Mouse (Mus musculus) myocyte (in vitro differentiated cells): ENCODE results near the gene Hnrnpa3. TPM values are rescaled to one million over a fixed set of nuclear protein-coding genes. Genes with fewer than 3 reads are reported as not detected.
"Not testable (repeated sequence)": the region's sequence is repeated elsewhere in the genome, so short reads cannot be mapped to it uniquely, and the experiment has no call there.

Experiments
- H3K27me3 ChIP-seq: one replicate; pipeline ENCODE4 v1.6.1; 2011; ENCODE audit not compliant: control insufficient read depth, insufficient read depth, insufficient read length
- H3K36me3 ChIP-seq: one replicate; pipeline ENCODE4 v1.6.1; 2011; ENCODE audit not compliant: control insufficient read depth, insufficient read depth
- H3K4me2 ChIP-seq: one replicate; pipeline ENCODE4 v1.6.1; 2011; ENCODE audit warnings: low read depth, control low read depth
- H3K4me3 ChIP-seq: one replicate; pipeline ENCODE4 v1.5.1; 2011; ENCODE audit warnings: mild to moderate bottlenecking, control low read depth, moderate library complexity
- H3K79me2 ChIP-seq: one replicate; pipeline ENCODE4 v1.6.1; 2011; ENCODE audit not compliant: control insufficient read depth, insufficient read depth
- H3ac ChIP-seq: one replicate; pipeline ENCODE4 v1.6.1; 2011; ENCODE audit not compliant: control insufficient read depth, insufficient read length
- CEBPB ChIP-seq: IDR thresholded peaks from 2 replicates; pipeline ENCODE4 v1.6.1; 2011; ENCODE audit warnings: mild to moderate bottlenecking, moderate library complexity; ENCODE audit not compliant: poor library complexity, insufficient read depth, severe bottlenecking
- E2F4 ChIP-seq: IDR thresholded peaks from one replicate; pipeline ENCODE4 v1.6.1; 2011; ENCODE audit warnings: mild to moderate bottlenecking, control low read depth, moderate library complexity; ENCODE audit not compliant: insufficient read depth
- MAX ChIP-seq: IDR thresholded peaks from one replicate; pipeline ENCODE4 v1.6.1; 2011; ENCODE audit warnings: low read depth, mild to moderate bottlenecking, control low read depth
- MYOD1 ChIP-seq, 3 experiments: IDR thresholded peaks; one replicate each; pipeline ENCODE4 v1.6.1; 2011; ENCODE audit warnings: control low read depth in 2 of 3, low read depth in 2 of 3, mild to moderate bottlenecking in 2 of 3, moderate library complexity in 1 of 3; ENCODE audit not compliant: insufficient read length in 2 of 3, control insufficient read depth in 1 of 3
- MYOG ChIP-seq, 3 experiments: IDR thresholded peaks; one replicate each; pipeline ENCODE4 v1.6.1; 2011; ENCODE audit warnings: control low read depth in 2 of 3, low read depth in 2 of 3, mild to moderate bottlenecking in 2 of 3; ENCODE audit not compliant: insufficient read length in 2 of 3, control insufficient read depth in 1 of 3, insufficient read depth in 1 of 3
- POLR2A ChIP-seq: IDR thresholded peaks from one replicate; pipeline ENCODE4 v1.6.1; 2011; ENCODE audit warnings: low read depth, mild to moderate bottlenecking, control low read depth, moderate library complexity; ENCODE audit not compliant: insufficient read length
- POLR2AphosphoS2 ChIP-seq: IDR thresholded peaks from one replicate; pipeline ENCODE4 v1.6.1; 2011; ENCODE audit warnings: low read depth, control low read depth; ENCODE audit not compliant: insufficient read length
- REST ChIP-seq: IDR thresholded peaks from one replicate; pipeline ENCODE4 v1.6.1; 2011; ENCODE audit warnings: mild to moderate bottlenecking, control low read depth, moderate library complexity; ENCODE audit not compliant: insufficient read depth, insufficient read length
- SRF ChIP-seq: IDR thresholded peaks from one replicate; pipeline ENCODE4 v1.6.1; 2011; ENCODE audit warnings: low read depth; ENCODE audit not compliant: control insufficient read depth, insufficient read length
- TCF12 ChIP-seq: IDR thresholded peaks from one replicate; pipeline ENCODE4 v1.6.1; 2011; ENCODE audit warnings: mild to moderate bottlenecking, control low read depth; ENCODE audit not compliant: poor library complexity, insufficient read depth, severe bottlenecking
- TCF3 ChIP-seq: IDR thresholded peaks from one replicate; pipeline ENCODE4 v1.6.1; 2011; ENCODE audit warnings: low read depth, control low read depth; ENCODE audit not compliant: insufficient read length
- USF1 ChIP-seq: IDR thresholded peaks from one replicate; pipeline ENCODE4 v1.6.1; 2011; ENCODE audit warnings: low read depth, mild to moderate bottlenecking, control low read depth, moderate library complexity
- polyA plus RNA-seq: library from polyadenylated mRNA; unstranded; fragments of >200 nt; fragmentation: generic; extraction: Trizol; gene quantifications from one replicate; pipeline ENCODE4 v1.2.1, GENCODE M21; 2012; ENCODE audit warnings: missing spikeins

Hnrnpa3 gene
- polyA plus RNA-seq, 1 experiment, result 193 TPM

GRCm38 (mm10) chr2:75632043-75632442 lies 27.0 kb upstream of the Hnrnpa3 start:
- Histone ChIP-seq H3K36me3 (no peaks in the 10 kb centered on the region), H3K4me3 (no peak overlapping the region), H3K79me2 (no peaks in the 10 kb centered on the region), H3K4me2 (no peak overlapping the region), H3ac (no peak overlapping the region), H3K27me3 (no peaks in the 10 kb centered on the region)
- TF ChIP-seq MYOG (IDR thresholded peaks at IDR 0.05; ENCODE audit: control insufficient read depth in 1 of 3, insufficient read depth in 1 of 3, insufficient read length in 2 of 3, low read depth in 2 of 3), result no peak
- no peak for TF ChIP-seq MAX
- TF ChIP-seq E2F4, result no peak
- TF ChIP-seq MYOD1 (IDR thresholded peaks at IDR 0.05; ENCODE audit: control insufficient read depth in 1 of 3, insufficient read length in 2 of 3, low read depth in 2 of 3), result no peak
- no peak for TF ChIP-seq TCF3
- no peak for TF ChIP-seq TCF12

- H3K79me2 ChIP-seq, result no peaks in the 10 kb centered on the region
- no peak overlapping the region for H3K4me3 ChIP-seq
- no peaks in the 10 kb centered on the region for H3K27me3 ChIP-seq
- H3K36me3 ChIP-seq, result no peaks in the 10 kb centered on the region
- no peak overlapping the region for H3K4me2 ChIP-seq
- H3ac ChIP-seq, result no peak overlapping the region
- no peak for TF ChIP-seq MYOD1 (IDR thresholded peaks at IDR 0.05; ENCODE audit: control insufficient read depth in 1 of 3, insufficient read length in 2 of 3, low read depth in 2 of 3)
- TF ChIP-seq TCF12, result no peak
- TF ChIP-seq POLR2A, result no peak
- TF ChIP-seq REST, result no peak
- TF ChIP-seq POLR2AphosphoS2, result no peak
- TF ChIP-seq SRF, result no peak
Measured at GRCm38 (mm10) chr2:75632721-75633181, 26.3 kb upstream of the Hnrnpa3 start.

GRCm38 (mm10) chr2:75633381-75633780 lies 25.7 kb upstream of the Hnrnpa3 start:
- Histone ChIP-seq H3K36me3 (no peaks in the 10 kb centered on the region), H3K27me3 (no peaks in the 10 kb centered on the region), H3K79me2 (no peaks in the 10 kb centered on the region), H3K4me2 (no peak overlapping the region), H3ac (no peak overlapping the region), H3K4me3 (no peak overlapping the region)
- TF ChIP-seq REST (no peak), USF1 (no peak), TCF3 (no peak), TCF12 (no peak), E2F4 (no peak), SRF (no peak), POLR2AphosphoS2 (no peak)

GRCm38 (mm10) chr2:75633784-75634183 lies 25.3 kb upstream of the Hnrnpa3 start:
- Histone ChIP-seq H3K79me2 (no peaks in the 10 kb centered on the region), H3K36me3 (no peaks in the 10 kb centered on the region), H3K4me3 (no peak overlapping the region)

GRCm38 (mm10) chr2:75634431-75634830 lies 24.6 kb upstream of the Hnrnpa3 start:
- not testable (repeated sequence) for H3K36me3 ChIP-seq, H3K79me2 ChIP-seq, H3ac ChIP-seq, H3K27me3 ChIP-seq, H3K4me3 ChIP-seq, H3K4me2 ChIP-seq

More at GRCm38 (mm10) chr2:75633784-75634183, 25.3 kb upstream of the Hnrnpa3 start:
- H3K27me3 ChIP-seq, result no peaks in the 10 kb centered on the region
- no peak overlapping the region for H3ac ChIP-seq
- TF ChIP-seq POLR2A (no peak), USF1 (no peak), MYOD1 (IDR thresholded peaks at IDR 0.05; ENCODE audit: control insufficient read depth in 1 of 3, insufficient read length in 2 of 3, low read depth in 2 of 3) (peak in 1 of 3 experiments; percentile 34), POLR2AphosphoS2 (no peak), REST (no peak), CEBPB (no peak), TCF3 (no peak), SRF (no peak)
- H3K4me2 ChIP-seq, result no peak overlapping the region

- Histone ChIP-seq H3K4me2 (no peak overlapping the region), H3K27me3 (no peaks in the 10 kb centered on the region), H3K79me2 (no peaks in the 10 kb centered on the region), H3ac (no peak overlapping the region), H3K36me3 (no peaks in the 10 kb centered on the region), H3K4me3 (no peak overlapping the region)
- peak in 2 of 3 experiments; percentile 62 to 84 for TF ChIP-seq MYOG (IDR thresholded peaks at IDR 0.05; ENCODE audit: control insufficient read depth in 1 of 3, insufficient read depth in 1 of 3, insufficient read length in 2 of 3, low read depth in 2 of 3)
- no peak for TF ChIP-seq CEBPB
- peak in 2 of 3 experiments; percentile 62 to 69 for TF ChIP-seq MYOD1 (IDR thresholded peaks at IDR 0.05; ENCODE audit: control insufficient read depth in 1 of 3, insufficient read length in 2 of 3, low read depth in 2 of 3)
Measured at GRCm38 (mm10) chr2:75636261-75637054, 22.6 kb upstream of the Hnrnpa3 start.

GRCm38 (mm10) chr2:75637055-75637304 lies 22.1 kb upstream of the Hnrnpa3 start:
- H3K4me3 ChIP-seq, H3K79me2 ChIP-seq, H3K4me2 ChIP-seq, H3K36me3 ChIP-seq, H3K27me3 ChIP-seq, H3ac ChIP-seq: not testable (repeated sequence)
